8 mouse cellular contexts compared by ENCODE assay signal in the genomic region with DNA sequence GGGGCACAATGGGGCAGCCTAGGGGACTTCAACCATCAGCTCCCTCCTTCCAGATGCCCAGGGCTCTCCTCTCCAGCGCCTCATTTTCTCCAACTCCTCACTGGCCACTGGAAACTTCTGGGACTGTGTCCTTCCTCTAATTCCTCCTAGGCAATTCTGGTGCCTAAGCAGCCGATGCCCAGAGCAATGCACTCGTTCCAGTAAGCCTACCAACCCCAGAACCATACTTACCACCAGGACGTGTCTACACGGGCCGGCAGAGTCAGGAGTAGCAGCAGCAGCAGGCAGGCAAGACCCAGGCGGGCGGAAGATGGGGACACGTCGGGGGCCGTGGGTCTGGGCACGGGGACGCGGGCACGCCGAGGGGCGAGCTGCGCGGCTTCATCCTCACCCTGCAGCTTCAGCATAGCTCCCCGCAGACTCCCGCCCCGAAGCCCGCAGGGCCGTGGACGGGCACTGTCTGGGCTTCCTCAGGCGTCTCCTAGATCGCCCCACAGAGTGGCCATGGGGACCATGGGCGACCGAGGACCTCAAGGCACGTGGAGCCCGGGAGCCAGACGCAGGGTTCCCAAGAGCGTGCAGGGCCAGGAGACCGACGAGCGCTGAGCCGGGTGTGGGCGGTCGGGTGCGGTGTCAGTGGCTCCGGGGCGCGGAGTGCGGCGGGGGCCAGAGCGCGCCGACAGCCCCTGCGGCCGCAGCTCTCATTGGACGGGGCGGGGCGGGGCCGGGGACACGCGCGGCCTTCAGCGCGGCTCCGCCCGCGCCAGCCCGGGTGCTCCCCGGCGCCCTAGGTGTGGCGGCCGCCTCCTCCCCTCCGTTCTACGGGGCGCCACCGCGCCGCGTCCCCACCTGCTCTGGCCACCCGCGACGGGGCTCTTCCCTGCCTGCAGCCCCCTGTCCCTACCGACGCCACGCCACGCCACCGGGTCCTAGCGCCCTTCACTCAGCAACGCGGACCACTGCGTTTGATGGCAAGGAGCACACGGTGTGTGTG. TPM values are rescaled to one million over a fixed set of nuclear protein-coding genes. Genes with fewer than 3 reads are reported as not detected.
A peak's percentile ranks its signal among the peaks of the same experiment; 100 is the strongest.
DNase-seq lines count a peak whose midpoint lies in the region; ATAC-seq and TF ChIP-seq lines count a peak whose summit lies in the region.

A gene (minus strand): TSS at position 856 of the 994 bp plus-strand sequence.

- DNase-seq in left cerebral cortex, adult 2 months (ENCODE audit: extremely low spot score in 1 of 2, low spot score in 2 of 2): no peak
- no peak for DNase-seq in left cerebral cortex, postnatal 36 days (ENCODE audit: low spot score in 2 of 2)
- DNase-seq in adrenal gland, postnatal 25 days: peak; percentile 47
- DNase-seq in limb, embryonic 10.5 days (ENCODE audit: low spot score): peak; percentile 65
- DNase-seq in neural tube, embryonic 10.5 days (ENCODE audit: extremely low spot score, low spot score): peak; percentile 54
- no peak for DNase-seq in MN1 (ENCODE audit: low spot score)

- peaks cover 41% of the 10 kb centered on the region for H3K27me3 ChIP-seq in heart, embryonic 14.5 days (ENCODE audit: control insufficient read depth, insufficient read depth, low read length)
- H3K27me3 ChIP-seq in limb, embryonic 10.5 days (ENCODE audit: low read depth, poor library complexity, severe bottlenecking): peaks cover 83% of the 10 kb centered on the region

- H3K9me3 ChIP-seq in heart, embryonic 14.5 days (ENCODE audit: control insufficient read depth, low read length): no peaks in the 10 kb centered on the region
- no peaks in the 10 kb centered on the region for H3K9me3 ChIP-seq in limb, embryonic 10.5 days (replicated peaks)

- intact Hi-C loops in left cerebral cortex, adult 2 months (cut with DNase I): loop anchor here (5.0 kb wide), 1 partner anchor 184 kb away; no protein-coding TSS in a partner anchor
- intact Hi-C loops in left cerebral cortex, postnatal 36 days (cut with DNase I): loop anchor here (10.0 kb wide), 1 partner anchor 247 kb away; no protein-coding TSS in a partner anchor

- no peak within 1 kb of the TSS for H3K27ac ChIP-seq in left cerebral cortex, adult 2 months
- no peak within 1 kb of the TSS for H3K27ac ChIP-seq in heart, embryonic 14.5 days (replicated peaks in 1 of 2; ENCODE audit: control insufficient read depth in 1 of 2, insufficient read depth in 1 of 2, low read depth in 2 of 2, low read length in 2 of 2)
- peak within 1 kb of the TSS; percentile 67 for H3K27ac ChIP-seq in limb, embryonic 10.5 days

- no peaks in the 10 kb centered on the region for H3K36me3 ChIP-seq in heart, embryonic 14.5 days (ENCODE audit: control insufficient read depth, insufficient read depth, low read length)
- H3K36me3 ChIP-seq in limb, embryonic 10.5 days: no peaks in the 10 kb centered on the region

- peak within 1 kb of the TSS; percentile 87 for H3K4me2 ChIP-seq in heart, embryonic 14.5 days (ENCODE audit: low read length)

- H3K4me1 ChIP-seq in heart, embryonic 14.5 days (ENCODE audit: control insufficient read depth in 2 of 2, insufficient read depth in 2 of 2, low read length in 2 of 2): peaks cover 19 to 30% of the 10 kb centered on the region in 2 experiments
- peaks cover 70% of the 10 kb centered on the region for H3K4me1 ChIP-seq in limb, embryonic 10.5 days

- WGBS in heart, embryonic 14.5 days: under 1% methylated on average over 55 of the region's 87 CpGs
- 1% methylated on average over 87 of the region's 87 CpGs for WGBS in limb, embryonic 10.5 days

- ATAC-seq in heart, embryonic 14.5 days (ENCODE audit: insufficient number of reproducible peaks, insufficient read depth, low FRiP score, low read depth): 0 out of 2 replicates have a peak, but pooled peaks have one; percentile 14
- no peak for ATAC-seq in monocyte, adult 5-6 weeks (replicated peaks; ENCODE audit: insufficient number of reproducible peaks, low FRiP score, low TSS enrichment, poor library complexity, severe bottlenecking)

- peak within 1 kb of the TSS; percentile 43 for H3K4me3 ChIP-seq in left cerebral cortex, adult 2 months
- H3K4me3 ChIP-seq in heart, embryonic 14.5 days (ENCODE audit: control insufficient read depth in 1 of 2, insufficient read depth in 1 of 2, low read depth in 1 of 2, low read length in 2 of 2): peak within 1 kb of the TSS; percentile 51 to 56
- H3K4me3 ChIP-seq in limb, embryonic 10.5 days: peak within 1 kb of the TSS; percentile 57

- no peak for TF ChIP-seq CTCF in left cerebral cortex, adult 2 months (IDR thresholded peaks at IDR 0.05)

- H3K9ac ChIP-seq in heart, embryonic 14.5 days (ENCODE audit: low read length): peak within 1 kb of the TSS; percentile 56

RNA-seq across cellular contexts. Expression of the gene that starts here (rescaled TPM):
- 1 to 10 TPM; 2.0 to 2.3 TPM for total RNA-seq in left cerebral cortex, adult 2 months (2021)
- total RNA-seq in left cerebral cortex, postnatal 36 days (2021): 1 to 10 TPM; 2.4 TPM
- total RNA-seq in adrenal gland, postnatal 25 days (2021): 5.8 and 7.8 TPM in 2 replicates
- 0.85 and 1.3 TPM in 2 replicates for polyA plus RNA-seq in heart, embryonic 14.5 days (2014; fragmentation: Nextera tagmentation; extraction: Ambion mirVana)
- polyA plus RNA-seq in limb, embryonic 10.5 days (2016; fragmentation: Nextera tagmentation; extraction: Ambion mirVana): 0.28 and 0.39 TPM in 2 replicates
- total RNA-seq in monocyte, adult 5-6 weeks (2017): not detected in 3 replicates

Comparison
In these comparisons a context has a peak if more than half of its experiments do, and no peak if none do; other contexts are left out.
1. Peak in DNase-seq, H3K4me3 ChIP-seq and H3K27ac ChIP-seq in limb, embryonic 10.5 days; RNA of the gene not detected or under 1 TPM.
2. DNase-seq: peak in adrenal gland, postnatal 25 days (single experiment) and neural tube, embryonic 10.5 days (single experiment); none in left cerebral cortex, adult 2 months (0 of 2), left cerebral cortex, postnatal 36 days (0 of 2) and MN1 (single experiment).
3. Peak in every context shown above with its lines, with median percentiles within 50 percentile points of each other: H3K4me3 ChIP-seq.